Mouse (Mus musculus): ENCODE results near the gene Fen1.

DNA sequence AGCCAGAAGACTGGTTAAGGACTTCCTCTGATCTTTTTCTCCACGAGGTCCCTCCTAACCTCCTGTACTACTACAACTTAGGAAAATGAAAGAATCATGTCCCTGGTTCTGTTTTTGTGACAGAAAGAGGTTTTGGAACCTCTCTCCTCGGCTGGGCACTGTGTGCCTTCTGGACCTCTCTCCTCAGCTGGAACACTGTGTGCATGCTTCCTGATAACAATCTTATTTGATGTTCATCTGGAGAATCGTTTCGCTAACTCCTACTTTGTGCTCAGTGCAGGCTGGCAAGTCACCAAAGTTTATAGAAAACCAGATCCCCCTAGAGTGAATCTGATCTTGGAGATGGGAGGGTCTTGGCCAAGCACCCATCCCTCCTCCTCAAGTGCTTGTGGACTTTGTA is 36.9 kb downstream of the Fen1 start:
- no peak for TF ChIP-seq CTCF (IDR thresholded peaks at IDR 0.05)
- TF ChIP-seq EP300 (IDR thresholded peaks at IDR 0.05): no peak
